Mouse (Mus musculus): ENCODE measurements around the gene Slc22a4. TPM values are rescaled to one million over a fixed set of nuclear protein-coding genes. Genes with fewer than 3 reads are reported as not detected.
"Not testable (repeated sequence)": the region's sequence is repeated elsewhere in the genome, so short reads cannot be mapped to it uniquely, and the experiment has no call there.

Slc22a4 gene
- polyA plus RNA-seq, 1 experiment from 2014 or later = 4.0 TPM

DNA sequence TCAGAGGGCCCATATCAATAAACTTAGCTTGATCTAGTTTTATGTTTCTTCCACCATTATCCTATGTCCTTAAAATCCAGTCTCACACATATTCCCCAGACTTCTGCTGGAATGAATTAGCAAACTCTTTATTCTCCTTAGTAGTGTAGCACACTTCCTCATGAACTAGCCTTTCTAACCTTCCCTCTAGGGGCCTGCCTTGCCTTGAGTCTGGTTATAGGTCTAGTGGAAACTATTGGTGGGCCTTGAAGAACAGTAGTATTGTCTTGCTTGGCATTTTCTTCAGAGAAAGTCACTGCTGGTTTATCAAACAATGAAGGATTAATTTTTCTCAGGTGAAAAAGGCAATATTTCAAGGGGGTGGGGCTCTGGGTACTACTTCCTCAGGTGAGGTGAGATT is 52.3 kb downstream of the Slc22a4 start:
- ATAC-seq (ENCODE audit: insufficient number of reproducible peaks, low FRiP score) = no peak
- Histone ChIP-seq H3K4me3 (no peak overlapping the region), H3K9me3 (replicated peaks) (no peaks in the 10 kb centered on the region), H3K4me2 (no peak overlapping the region), H3K9ac (no peak overlapping the region), H3K36me3 (no peaks in the 10 kb centered on the region), H3K4me1 (replicated peaks) (peaks cover 9% of the 10 kb centered on the region; the same call in 1 of the 2 replicates), H3K27me3 (replicated peaks) (peaks cover 7% of the 10 kb centered on the region; the same call in 1 of the 2 replicates), H3K27ac (ENCODE audit: poor library complexity, severe bottlenecking) (no peak overlapping the region)

GRCm38 (mm10) chr11:53958984-53959383 is 68.9 kb downstream of the Slc22a4 start:
- ATAC-seq (ENCODE audit: insufficient number of reproducible peaks, low FRiP score) = no peak
- H3K4me1 ChIP-seq (replicated peaks) = peaks cover 12% of the 10 kb centered on the region; the same call in 1 of the 2 replicates
- no peak overlapping the region for H3K4me2 ChIP-seq
- H3K9me3 ChIP-seq (replicated peaks) = no peaks in the 10 kb centered on the region
- no peak overlapping the region for H3K9ac ChIP-seq
- H3K4me3 ChIP-seq = no peak overlapping the region
- H3K27ac ChIP-seq (ENCODE audit: poor library complexity, severe bottlenecking) = no peak overlapping the region
- 45% methylated on average over 3 of the region's 3 CpGs for WGBS
- H3K27me3 ChIP-seq (replicated peaks) = no peaks in the 10 kb centered on the region
- no peaks in the 10 kb centered on the region for H3K36me3 ChIP-seq

GRCm38 (mm10) chr11:53958176-53958575 is 69.7 kb downstream of the Slc22a4 start:
- peaks cover 12% of the 10 kb centered on the region; the same call in 1 of the 2 replicates for H3K4me1 ChIP-seq (replicated peaks)
- not testable (repeated sequence) for H3K9ac ChIP-seq; H3K27ac ChIP-seq (ENCODE audit: poor library complexity, severe bottlenecking); ATAC-seq (ENCODE audit: insufficient number of reproducible peaks, low FRiP score); H3K4me3 ChIP-seq; H3K27me3 ChIP-seq (replicated peaks); H3K36me3 ChIP-seq; H3K9me3 ChIP-seq (replicated peaks); H3K4me2 ChIP-seq
- 27% methylated on average over 4 of the region's 4 CpGs for WGBS

GRCm38 (mm10) chr11:53956636-53957035 is 71.3 kb downstream of the Slc22a4 start:
- no peak overlapping the region for H3K9ac ChIP-seq
- no peak overlapping the region for H3K27ac ChIP-seq (ENCODE audit: poor library complexity, severe bottlenecking)
- H3K4me1 ChIP-seq (replicated peaks) = peaks cover 12% of the 10 kb centered on the region; the same call in 1 of the 2 replicates
- no peaks in the 10 kb centered on the region for H3K27me3 ChIP-seq (replicated peaks)
- no peaks in the 10 kb centered on the region for H3K36me3 ChIP-seq
- H3K9me3 ChIP-seq (replicated peaks) = no peaks in the 10 kb centered on the region
- no peak for ATAC-seq (ENCODE audit: insufficient number of reproducible peaks, low FRiP score)
- no peak overlapping the region for H3K4me3 ChIP-seq
- WGBS = 67% methylated on average over 1 of the region's 1 CpGs
- no peak overlapping the region for H3K4me2 ChIP-seq

DNA sequence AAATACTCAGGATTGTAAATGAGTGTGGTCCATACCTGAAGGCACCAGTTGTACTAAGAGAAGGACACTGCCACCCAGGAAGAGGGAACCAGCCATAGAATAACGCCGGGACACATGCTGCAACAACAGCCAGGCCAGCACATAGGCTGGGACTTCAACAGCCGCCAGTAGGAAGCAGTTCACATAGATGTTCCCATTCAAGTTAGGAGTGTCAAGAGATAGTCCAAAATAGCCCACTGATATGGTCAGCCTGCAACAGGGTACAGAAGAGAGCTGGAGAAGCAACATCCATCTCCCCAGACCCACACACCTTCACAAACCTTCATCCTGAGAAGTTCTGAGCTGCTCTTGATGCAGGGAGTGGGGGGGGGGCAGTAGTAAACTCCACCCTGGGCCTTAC is 73.2 kb downstream of the Slc22a4 start:
- Histone ChIP-seq H3K4me1 (replicated peaks) (peaks cover 12% of the 10 kb centered on the region; the same call in 1 of the 2 replicates), H3K4me3 (no peak overlapping the region), H3K36me3 (0 out of 2 replicates have a peak, but pooled peaks cover 3% of the 10 kb centered on the region), H3K4me2 (no peak overlapping the region), H3K27me3 (replicated peaks) (no peaks in the 10 kb centered on the region), H3K9ac (no peak overlapping the region), H3K9me3 (replicated peaks) (no peaks in the 10 kb centered on the region), H3K27ac (ENCODE audit: poor library complexity, severe bottlenecking) (no peak overlapping the region)
- ATAC-seq (ENCODE audit: insufficient number of reproducible peaks, low FRiP score) = no peak
- 31% methylated on average over 3 of the region's 3 CpGs for WGBS

GRCm38 (mm10) chr11:53950133-53950532 is 77.8 kb downstream of the Slc22a4 start:
- 89% methylated on average over 1 of the region's 3 CpGs for WGBS
- H3K27me3 ChIP-seq (replicated peaks); H3K27ac ChIP-seq (ENCODE audit: poor library complexity, severe bottlenecking); H3K9ac ChIP-seq; H3K4me2 ChIP-seq; H3K36me3 ChIP-seq; H3K4me3 ChIP-seq; ATAC-seq (ENCODE audit: insufficient number of reproducible peaks, low FRiP score); H3K9me3 ChIP-seq (replicated peaks); H3K4me1 ChIP-seq (replicated peaks): not testable (repeated sequence)

Other genes starting within 250 kb of the Slc22a4 start
- 0.19 and 0.27 TPM in 2 replicates for gene Gm12216, start 168.8 kb downstream of the Slc22a4 start, polyA plus RNA-seq (2016; fragmentation: Nextera tagmentation; extraction: Ambion mirVana)
- gene Slc22a5, start 136.4 kb downstream of the Slc22a4 start, polyA plus RNA-seq (2016; fragmentation: Nextera tagmentation; extraction: Ambion mirVana) = 8.9 and 9.6 TPM in 2 replicates
- 2.6 and 3.2 TPM in 2 replicates for gene Slc22a21, start 47.8 kb downstream of the Slc22a4 start, polyA plus RNA-seq (2016; fragmentation: Nextera tagmentation; extraction: Ambion mirVana)
- gene Pdlim4, start 40.9 kb upstream of the Slc22a4 start, polyA plus RNA-seq (2016; fragmentation: Nextera tagmentation; extraction: Ambion mirVana) = 7.1 and 7.3 TPM in 2 replicates
- gene P4ha2, start 72.0 kb upstream of the Slc22a4 start, polyA plus RNA-seq (2016; fragmentation: Nextera tagmentation; extraction: Ambion mirVana) = 56.5 and 62.1 TPM in 2 replicates
- gene Csf2, start 221.6 kb upstream of the Slc22a4 start, polyA plus RNA-seq (2016; fragmentation: Nextera tagmentation; extraction: Ambion mirVana) = not detected in 2 replicates
- not detected in 2 replicates for gene Il3, start 239.2 kb upstream of the Slc22a4 start, polyA plus RNA-seq (2016; fragmentation: Nextera tagmentation; extraction: Ambion mirVana)

All from heart, embryonic 12.5 days (tissue).